Mouse (Mus musculus) brain, adult 2 months (tissue): ENCODE measurements at regions not wholly inside any gene's neighbourhood (a gene's known extent, or its start where the extent isn't known, plus 50 kb on each side); places are given as distances from the start of the nearest gene placed in this dataset.
A peak's percentile ranks its signal among the peaks of the same experiment; 100 is the strongest.

ENCODE experiments used
- DNase-seq: peaks from one replicate; pipeline ENCODE4 v3.0.0; 2011; ENCODE audit warnings: low read depth, low spot score

- DNase-seq, result no peak
Observed at GRCm38 (mm10) chr1:75889847-75890591, 344.0 kb downstream of the Slc4a3 start.

- no peak for DNase-seq
Observed at GRCm38 (mm10) chr1:75890636-75891276, 344.7 kb downstream of the Slc4a3 start.

DNA sequence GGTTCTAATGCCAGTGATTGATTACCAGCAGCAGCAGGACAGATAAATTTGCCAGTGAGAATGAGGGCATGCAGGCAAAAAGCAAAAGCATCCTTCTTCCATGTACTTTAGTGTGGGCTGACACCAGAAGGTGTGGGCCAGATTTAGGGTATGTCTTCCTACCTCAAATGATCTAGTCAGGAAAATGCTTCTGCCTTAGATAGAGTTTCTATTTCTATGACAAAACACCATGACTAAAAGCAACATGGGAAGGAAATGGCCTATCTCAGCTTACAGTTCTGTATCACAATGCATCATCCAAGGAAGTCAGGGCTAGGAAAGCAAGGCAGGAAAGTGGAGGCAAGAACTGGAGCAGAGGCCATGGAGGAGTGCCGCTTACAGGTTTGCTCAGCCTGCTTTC, 349.5 kb downstream of the Slc4a3 start:
- DNase-seq, result peak; percentile 50

GRCm38 (mm10) chr1:75901146-75901545, 355.1 kb downstream of the Slc4a3 start:
- peak; percentile 23 for DNase-seq

DNA sequence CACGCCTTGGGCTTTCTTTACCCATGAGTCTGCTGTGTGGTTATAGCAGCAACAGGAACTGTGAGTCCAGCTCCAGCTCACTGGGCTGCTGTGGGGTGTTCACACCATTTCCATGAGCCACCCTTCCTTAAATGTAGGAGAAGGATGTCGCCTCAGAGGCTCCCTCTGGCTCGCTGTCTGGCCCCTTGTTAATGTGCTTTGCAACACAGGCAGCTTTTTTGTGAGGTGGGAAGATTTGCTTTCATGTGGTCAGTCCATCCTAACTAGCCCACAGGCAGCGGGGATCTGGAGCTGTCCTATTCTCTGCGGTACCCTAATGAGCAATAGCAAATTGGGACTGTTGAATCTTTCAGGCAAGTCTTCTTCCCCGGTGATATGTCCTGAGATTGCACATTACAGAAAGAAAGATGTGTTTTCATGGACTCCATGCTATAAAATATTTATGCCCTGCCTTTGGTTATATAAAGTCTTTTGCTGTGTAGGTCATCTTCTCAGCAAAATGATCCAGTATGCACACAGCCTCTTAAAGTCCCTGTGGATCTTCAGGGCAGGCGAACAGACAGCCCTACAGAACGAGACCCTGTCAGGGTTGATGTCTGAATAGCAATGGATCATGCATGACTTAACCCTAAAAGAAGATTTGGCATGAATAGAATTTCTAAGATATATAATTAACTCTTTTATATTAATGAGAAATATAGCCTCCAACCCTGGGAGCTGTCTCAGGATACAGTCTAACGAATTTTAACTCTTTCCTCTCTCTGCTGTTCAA, 359.8 kb downstream of the Slc4a3 start:
- DNase-seq, result no peak

GRCm38 (mm10) chr1:75915311-75915710, 369.2 kb downstream of the Slc4a3 start:
- DNase-seq, result no peak

DNA sequence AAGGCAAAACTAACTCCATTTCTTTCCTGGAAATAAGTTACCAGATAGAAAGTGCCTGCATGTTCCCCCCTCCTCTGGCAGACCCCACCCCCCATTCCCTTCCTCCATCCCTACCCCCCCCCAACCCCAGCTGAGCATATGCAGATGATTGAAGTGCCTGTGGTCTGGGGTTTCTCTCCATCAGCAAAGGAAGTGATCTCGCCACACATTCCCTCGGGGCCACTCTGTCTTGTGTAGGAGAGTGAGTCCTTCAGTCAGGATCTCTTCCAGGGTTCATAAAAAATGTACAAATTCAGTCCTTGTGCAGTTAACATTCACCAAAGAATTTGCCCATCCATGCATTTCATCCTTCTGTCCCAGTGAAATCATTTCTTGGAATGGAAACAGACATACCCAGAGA, 370.1 kb downstream of the Slc4a3 start:
- no peak for DNase-seq

DNA sequence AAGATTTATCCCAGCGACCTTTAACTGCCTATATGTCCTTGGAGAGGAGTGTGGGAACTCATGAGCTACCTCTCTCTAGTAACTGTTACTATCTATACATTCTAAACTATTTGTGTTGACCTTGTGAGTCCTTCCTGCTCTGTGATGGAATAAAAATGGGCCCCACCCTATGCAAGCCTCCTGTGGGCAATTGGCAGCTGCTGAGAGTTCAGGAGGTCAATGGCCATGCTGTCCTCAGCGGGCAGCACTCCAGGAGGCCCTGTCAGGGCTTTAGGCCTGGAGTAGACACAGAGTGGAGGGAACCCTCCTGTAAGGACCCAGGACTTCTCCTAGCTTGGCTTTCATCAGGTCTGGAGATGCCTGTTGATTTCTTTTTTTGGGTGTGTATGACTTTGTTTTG, 373.1 kb downstream of the Slc4a3 start:
- DNase-seq, result no peak

DNA sequence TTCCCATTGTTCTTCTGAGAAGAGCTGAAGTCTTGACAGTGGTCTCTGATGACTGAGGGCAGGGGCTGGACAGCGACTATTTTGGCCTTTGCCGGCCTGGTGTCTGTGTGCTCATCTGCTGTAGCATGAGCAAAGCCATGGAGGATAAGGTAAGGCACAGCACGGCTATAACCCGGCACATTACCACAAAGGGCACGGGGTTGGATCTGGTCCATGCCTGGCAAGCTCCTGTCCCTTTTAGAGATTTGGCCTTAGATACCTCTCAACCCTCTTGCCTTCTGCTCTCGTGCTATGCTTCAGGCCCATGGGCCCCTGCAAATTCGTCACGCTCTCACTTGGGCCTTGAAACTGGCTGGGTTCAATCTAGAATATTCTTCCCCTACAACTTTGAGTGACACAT, 379.0 kb downstream of the Slc4a3 start:
- no peak for DNase-seq

DNA sequence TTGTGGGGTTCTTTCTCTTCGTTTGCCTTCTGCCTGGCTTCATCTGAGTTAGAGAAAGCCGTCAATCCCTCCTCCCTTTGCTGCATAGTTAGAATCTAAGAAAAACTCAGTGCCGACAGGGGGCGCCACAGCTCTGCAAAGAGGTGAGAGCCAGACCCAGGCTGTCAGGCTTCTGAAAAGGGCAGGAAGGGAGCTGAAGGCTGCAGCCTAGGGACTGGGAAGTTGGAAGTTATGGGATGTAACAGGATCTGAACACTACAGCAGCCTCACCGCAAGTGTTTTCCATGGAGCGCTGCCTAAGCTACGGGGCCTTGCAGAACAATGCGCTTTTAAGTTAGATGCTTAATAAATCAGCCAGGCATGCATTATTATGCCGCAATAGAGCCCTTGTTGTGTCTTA, 379.7 kb downstream of the Slc4a3 start:
- peak; percentile 93 for DNase-seq

- peak; percentile 30 for DNase-seq
Observed at GRCm38 (mm10) chr1:75931852-75932251, 385.8 kb downstream of the Slc4a3 start.

- DNase-seq, result peak; percentile 65
Observed at GRCm38 (mm10) chr1:75933831-75934230, 387.8 kb downstream of the Slc4a3 start.

- no peak for DNase-seq
Observed at GRCm38 (mm10) chr1:75934761-75935160, 388.7 kb downstream of the Slc4a3 start.

DNA sequence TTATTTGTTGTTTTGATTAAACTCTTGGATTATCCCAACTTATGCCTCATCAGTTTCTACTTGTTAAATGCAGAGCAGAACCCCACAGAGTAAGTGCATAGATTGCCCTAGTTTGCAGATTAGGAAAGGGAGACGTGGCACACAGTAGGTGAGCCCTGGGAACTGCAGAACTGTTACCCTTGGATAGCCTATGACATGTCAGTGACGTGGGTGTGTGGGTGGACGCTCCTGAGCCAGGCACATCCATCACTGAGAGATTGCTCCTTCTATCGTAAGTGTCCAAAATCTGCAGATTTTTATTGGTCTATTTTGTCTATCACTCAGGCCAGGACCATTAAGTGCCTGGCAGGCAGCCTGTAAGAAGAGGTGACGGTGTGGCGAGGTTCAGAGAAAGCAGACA, 389.8 kb downstream of the Slc4a3 start:
- DNase-seq, result peak; percentile 31

- DNase-seq, result peak; percentile 68
Observed at GRCm38 (mm10) chr1:75936596-75936995, 390.5 kb downstream of the Slc4a3 start.

DNA sequence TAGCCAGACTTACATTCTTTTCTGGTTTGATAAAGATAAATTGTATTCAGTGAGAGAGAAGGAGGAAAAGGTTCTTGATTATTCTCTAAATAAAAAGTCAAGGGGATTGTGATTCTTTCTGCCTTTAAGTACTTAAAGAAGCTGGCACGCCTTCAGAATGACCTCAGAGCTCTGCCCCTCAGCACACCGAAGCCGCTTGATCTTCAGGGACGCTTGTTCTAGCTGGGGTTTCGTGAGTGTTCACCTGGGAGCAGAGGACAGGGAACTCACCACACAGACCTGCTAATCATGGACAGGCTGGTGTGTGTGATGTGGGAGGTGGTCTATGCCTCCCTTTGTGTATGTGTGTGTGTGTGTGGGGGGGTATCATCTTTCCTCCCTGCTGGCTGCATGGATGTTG, 391.3 kb downstream of the Slc4a3 start:
- no peak for DNase-seq

GRCm38 (mm10) chr1:75946290-75946839, 400.3 kb downstream of the Slc4a3 start:
- no peak for DNase-seq

- DNase-seq, result peak; percentile 80
Observed at GRCm38 (mm10) chr1:75978203-75978986, 432.3 kb downstream of the Slc4a3 start.

DNA sequence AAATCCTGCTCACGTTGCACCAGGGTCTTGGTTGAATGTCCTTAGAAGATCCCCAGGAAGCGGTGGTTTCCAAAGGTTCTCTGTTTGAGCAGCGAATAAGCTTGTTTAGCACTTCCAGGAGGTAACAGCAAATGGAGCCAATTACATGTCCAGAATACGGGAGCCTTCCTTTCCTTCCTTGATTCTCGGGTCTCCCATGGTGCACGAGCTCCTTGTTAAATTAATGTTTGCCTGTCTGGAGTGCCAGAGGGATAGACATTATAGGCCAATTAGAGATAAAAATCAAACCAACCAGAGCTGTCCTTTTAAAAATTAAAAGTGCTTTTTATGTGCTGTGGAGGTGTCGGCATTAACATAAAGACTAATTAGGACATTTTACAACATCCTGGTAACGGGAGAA, 437.0 kb downstream of the Slc4a3 start:
- DNase-seq, result no peak

DNA sequence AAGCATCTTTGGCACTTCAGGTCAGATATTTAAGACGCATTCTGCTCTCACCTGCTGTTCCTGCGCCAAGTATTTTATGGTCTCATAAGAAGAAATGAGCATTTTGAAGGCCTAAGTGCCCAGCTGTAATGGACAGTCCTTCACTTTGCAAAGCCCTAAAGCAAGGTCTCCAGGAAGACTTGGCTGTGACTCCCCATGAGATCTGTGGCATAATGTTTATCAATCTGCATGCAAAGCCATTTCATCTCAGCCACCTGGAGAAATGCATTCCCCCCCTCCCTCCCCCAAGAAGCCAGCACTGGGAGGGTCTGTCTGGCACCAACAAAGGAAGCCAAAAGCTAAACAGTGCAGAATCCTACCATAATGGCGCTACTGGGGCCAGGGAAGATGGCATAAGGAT, 437.4 kb downstream of the Slc4a3 start:
- no peak for DNase-seq

GRCm38 (mm10) chr1:75988496-75988895, 442.4 kb downstream of the Slc4a3 start:
- DNase-seq, result no peak
